Mouse (Mus musculus) midbrain, postnatal 0 days (tissue): ENCODE data around the gene Tnfsfm13. TPM values are rescaled to one million over a fixed set of nuclear protein-coding genes. Genes with fewer than 3 reads are reported as not detected.

ENCODE experiments used
- ATAC-seq: fragments of 200-750 bp; cut with Nextera tagmentation; 2 replicates; pipeline ENCODE4 v1.8.0; 2017; ENCODE audit warnings: moderate number of reproducible peaks, mild to moderate bottlenecking, moderate TSS enrichment, moderate library complexity; ENCODE audit not compliant: low FRiP score
- DNase-seq: peaks from one replicate; pipeline ENCODE4 v3.0.0-alpha.2; 2015; ENCODE audit warnings: low spot score
- H3K27ac ChIP-seq: fragments of 300-500 bp; sonication (generic); 2 replicates; pipeline ENCODE4 v1.5.1; 2014; ENCODE audit warnings: low read depth, mild to moderate bottlenecking, low read length, mixed read lengths
- H3K27me3 ChIP-seq: fragments of 300-500 bp; sonication (generic); 2 replicates; pipeline ENCODE4 v1.6.1; 2014; ENCODE audit warnings: low read length, control low read depth, mixed read lengths; ENCODE audit not compliant: insufficient read depth
- H3K36me3 ChIP-seq: fragments of 300-500 bp; sonication (generic); 2 replicates; pipeline ENCODE4 v1.6.1; 2014; ENCODE audit warnings: low read length, control low read depth, mixed read lengths; ENCODE audit not compliant: insufficient read depth
- H3K4me1 ChIP-seq: fragments of 300-500 bp; sonication (generic); 2 replicates; pipeline ENCODE4 v1.6.1; 2014; ENCODE audit warnings: mild to moderate bottlenecking, control low read depth, antibody characterized with exemption, low read length, mixed read lengths; ENCODE audit not compliant: insufficient read depth
- H3K4me2 ChIP-seq: fragments of 300-500 bp; sonication (generic); 2 replicates; pipeline ENCODE4 v1.6.1; 2014; ENCODE audit warnings: low read depth, mild to moderate bottlenecking, low read length, mixed read lengths; ENCODE audit not compliant: poor library complexity, severe bottlenecking
- H3K4me3 ChIP-seq: fragments of 300-500 bp; sonication (generic); 2 replicates; pipeline ENCODE4 v1.5.1; 2014; ENCODE audit warnings: low read depth, mild to moderate bottlenecking, low read length, moderate library complexity
- H3K9ac ChIP-seq: fragments of 300-500 bp; sonication (generic); replicated peaks from 2 replicates; pipeline ENCODE4 v1.6.1; 2014; ENCODE audit warnings: mild to moderate bottlenecking, low read length, moderate library complexity, mixed read lengths; ENCODE audit not compliant: poor library complexity, severe bottlenecking
- H3K9me3 ChIP-seq: fragments of 300-500 bp; sonication (generic); 2 replicates; pipeline ENCODE4 v1.6.1; 2016; ENCODE audit warnings: low read length, control low read depth
- CTCF ChIP-seq: IDR thresholded peaks from 2 replicates; pipeline ENCODE4 v1.5.1; 2016; ENCODE audit warnings: antibody characterized with exemption, mild to moderate bottlenecking
- WGBS: fragments of 180-500 bp; shearing (Covaris S2); extraction: QIAGEN DNeasy Blood & Tissue Kit; methylation state at CpG from one replicate; pipeline ENCODE4 v1.1.7; 2014; 5-methylcytosine and 5-hydroxymethylcytosine counted together
- polyA plus RNA-seq: library from polyadenylated mRNA; unstranded; fragments of >200 nt; fragmentation: Nextera tagmentation; extraction: Ambion mirVana; gene quantifications from 2 replicates; pipeline ENCODE4 v1.2.1, GENCODE M21; 2015
- total RNA-seq: library from RNA; depleted of rRNA; stranded (reverse); fragments of >200 nt; gene quantifications from 2 replicates; pipeline ENCODE4 v1.2.3, GENCODE M21; 2014

The Tnfsfm13 gene
- total and polyA plus RNA-seq, 2 experiments from 2014 or later: 1.2 to 1.3 TPM

DNA sequence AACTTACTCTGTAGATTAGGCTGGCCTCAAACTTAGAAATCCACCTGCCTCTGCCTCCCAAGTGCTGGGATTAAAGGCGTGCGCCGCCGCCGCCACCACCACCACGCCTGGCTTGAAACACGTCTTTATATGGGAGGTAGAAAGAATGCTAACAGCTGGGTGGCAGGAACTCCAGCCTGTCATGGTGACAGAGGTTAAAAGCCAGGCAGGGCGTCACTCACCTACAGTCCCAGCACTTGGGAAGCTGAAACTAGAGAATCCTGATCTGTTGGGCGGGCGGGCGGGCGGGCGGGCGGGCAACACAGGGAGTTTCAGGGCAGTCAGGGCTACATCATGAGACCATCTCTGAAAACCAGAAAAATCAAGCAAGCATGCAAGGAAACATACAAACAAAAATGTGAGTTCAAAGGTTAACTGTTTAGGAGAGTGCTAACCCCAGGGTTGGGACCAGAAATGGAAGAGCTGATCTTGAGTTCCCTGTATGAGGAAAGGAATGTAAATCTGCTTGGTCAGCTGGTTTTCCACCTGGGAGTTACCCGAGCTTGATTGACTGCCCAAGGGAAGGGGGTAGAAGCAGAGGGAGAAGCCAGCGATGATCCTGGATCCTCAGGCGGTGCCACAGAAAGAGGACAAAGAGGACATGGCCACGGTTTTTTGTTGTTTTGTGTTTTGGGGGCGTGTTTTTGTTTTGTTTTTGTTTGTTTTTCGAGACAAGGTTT, 17.2 kb upstream of the Tnfsfm13 start:
- no peak for DNase-seq
- H3K36me3 ChIP-seq: no peaks in the 10 kb centered on the region
- no peak overlapping the region for H3K4me2 ChIP-seq
- H3K4me1 ChIP-seq: 0 out of 2 replicates have a peak, but pooled peaks cover 2% of the 10 kb centered on the region
- no peak for TF ChIP-seq CTCF
- no peaks in the 10 kb centered on the region for H3K9me3 ChIP-seq
- H3K9ac ChIP-seq: no peak overlapping the region
- H3K27ac ChIP-seq: no peak overlapping the region
- no peak for ATAC-seq
- no peak overlapping the region for H3K4me3 ChIP-seq
- 84% methylated on average over 20 of the region's 20 CpGs for WGBS
- H3K27me3 ChIP-seq: no peaks in the 10 kb centered on the region

- DNase-seq: no peak
- H3K4me3 ChIP-seq: no peak overlapping the region
- H3K9me3 ChIP-seq: no peaks in the 10 kb centered on the region
- H3K9ac ChIP-seq: no peak overlapping the region
- 84% methylated on average over 2 of the region's 2 CpGs for WGBS
- no peak overlapping the region for H3K4me2 ChIP-seq
- H3K36me3 ChIP-seq: no peaks in the 10 kb centered on the region
- ATAC-seq: no peak
- H3K27ac ChIP-seq: no peak overlapping the region
- no peak for TF ChIP-seq CTCF
- 0 out of 2 replicates have a peak, but pooled peaks cover 2% of the 10 kb centered on the region for H3K4me1 ChIP-seq
- no peaks in the 10 kb centered on the region for H3K27me3 ChIP-seq
These were observed 15.2 kb upstream of the Tnfsfm13 start for GRCm38 (mm10) chr11:69711082-69711481.

DNA sequence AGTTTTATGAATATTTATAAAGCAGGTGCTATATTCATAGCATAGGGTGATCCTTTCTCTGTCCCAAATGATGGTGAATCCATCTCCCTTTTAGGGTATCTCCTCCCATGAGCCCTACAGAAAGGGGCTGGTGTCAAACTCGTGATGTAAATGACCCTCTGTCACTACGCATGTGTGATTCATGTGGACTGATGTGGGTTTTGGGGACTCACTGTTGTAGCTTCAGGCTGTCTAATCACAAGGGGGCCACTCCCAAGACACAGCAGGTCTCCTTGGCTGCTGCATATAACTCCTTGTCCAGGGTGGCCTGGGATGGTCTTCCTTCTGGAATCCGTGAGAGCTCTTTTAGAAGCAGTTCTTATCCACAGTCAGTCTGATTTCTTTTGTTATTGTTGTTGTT, 14.6 kb upstream of the Tnfsfm13 start:
- ATAC-seq: no peak
- DNase-seq: no peak
- H3K4me1 ChIP-seq: 0 out of 2 replicates have a peak, but pooled peaks cover 2% of the 10 kb centered on the region
- no peaks in the 10 kb centered on the region for H3K27me3 ChIP-seq
- H3K27ac ChIP-seq: no peak overlapping the region
- no peak overlapping the region for H3K4me2 ChIP-seq
- no peaks in the 10 kb centered on the region for H3K36me3 ChIP-seq
- WGBS: 67% methylated on average over 3 of the region's 3 CpGs
- no peak for TF ChIP-seq CTCF
- H3K4me3 ChIP-seq: no peak overlapping the region
- H3K9ac ChIP-seq: no peak overlapping the region
- H3K9me3 ChIP-seq: no peaks in the 10 kb centered on the region

DNA sequence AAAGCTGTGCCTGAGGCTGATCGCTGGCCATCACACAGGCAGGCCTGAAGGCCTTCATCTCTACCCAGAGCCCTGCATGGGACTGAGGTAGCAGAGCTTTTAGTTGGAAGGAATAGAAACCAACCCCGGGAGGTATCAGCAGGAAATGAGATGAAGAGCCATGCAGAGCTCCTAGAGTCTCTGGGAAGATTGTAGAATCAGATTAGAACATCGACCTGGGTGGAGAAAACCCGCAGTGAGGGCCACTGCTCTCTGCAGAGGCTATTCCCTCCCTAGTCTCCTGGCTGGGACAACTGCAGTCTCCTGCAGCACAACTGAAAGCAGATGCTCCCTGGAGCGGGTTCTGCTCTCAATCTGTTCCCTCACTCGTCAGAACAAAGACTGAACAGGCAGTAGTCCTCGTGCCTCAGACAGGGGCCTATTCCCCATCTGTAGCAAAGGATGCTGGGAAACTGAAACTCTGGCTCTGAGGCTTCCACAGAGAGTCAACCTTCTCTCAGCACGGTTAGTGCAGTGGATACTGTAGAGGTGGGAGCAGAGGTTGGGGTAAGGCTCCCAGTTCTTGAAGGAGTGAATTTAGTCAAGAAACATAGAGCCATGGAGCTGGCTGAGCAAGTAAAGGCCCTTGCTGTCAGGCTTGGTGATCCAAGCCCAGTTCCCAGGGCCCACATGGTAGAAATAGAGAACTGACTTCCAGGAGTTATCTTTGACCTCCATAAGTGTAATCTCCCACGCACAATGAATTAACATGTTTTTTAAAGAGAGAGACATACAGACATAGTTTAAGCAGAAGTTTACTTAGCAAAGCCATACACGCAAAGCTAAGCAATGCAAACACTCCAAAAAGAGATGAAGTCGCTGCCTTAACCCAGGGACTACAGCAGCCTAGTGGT, 13.9 kb upstream of the Tnfsfm13 start:
- no peak for ATAC-seq
- Histone ChIP-seq H3K4me2 (no peak overlapping the region), H3K9me3 (no peaks in the 10 kb centered on the region), H3K9ac (no peak overlapping the region), H3K4me3 (no peak overlapping the region), H3K4me1 (0 out of 2 replicates have a peak, but pooled peaks cover 2% of the 10 kb centered on the region), H3K27ac (no peak overlapping the region), H3K36me3 (no peaks in the 10 kb centered on the region), H3K27me3 (no peaks in the 10 kb centered on the region)
- DNase-seq: peak; percentile 11
- no peak for TF ChIP-seq CTCF
- 58% methylated on average over 11 of the region's 11 CpGs for WGBS

DNA sequence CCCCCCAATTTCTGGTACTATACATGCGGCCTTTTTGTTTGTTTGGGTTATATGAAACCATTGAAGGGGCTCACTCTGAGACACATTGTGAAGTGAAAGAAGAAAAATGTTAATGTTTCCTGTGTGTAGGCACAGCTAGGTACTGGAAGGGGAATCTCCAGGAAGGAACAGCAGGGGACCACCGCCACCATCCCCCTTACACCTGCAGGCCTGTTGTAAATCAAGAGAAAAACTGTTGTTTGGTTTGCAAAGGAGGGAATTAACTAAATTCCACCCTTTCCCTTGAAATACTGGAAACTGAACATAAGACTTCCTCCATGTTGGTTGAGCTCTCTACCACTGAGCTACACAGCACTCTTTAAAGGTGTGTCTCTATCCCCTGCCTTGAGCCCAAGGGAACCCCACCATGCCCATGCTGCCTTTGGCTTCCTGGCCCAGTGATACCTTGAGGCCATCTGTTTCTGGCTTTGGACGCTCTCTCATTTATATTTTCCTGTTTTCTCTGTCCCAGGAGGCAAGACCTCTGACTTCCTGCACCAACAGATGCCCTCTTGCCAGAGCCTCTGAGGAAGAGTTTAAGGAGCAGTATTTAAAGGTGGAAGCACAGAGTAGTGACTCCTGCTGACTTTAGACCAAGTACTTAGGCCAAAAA, 12.8 kb upstream of the Tnfsfm13 start:
- no peak for TF ChIP-seq CTCF
- 0 out of 2 replicates have a peak, but pooled peaks cover 2% of the 10 kb centered on the region for H3K4me1 ChIP-seq
- no peak overlapping the region for H3K9ac ChIP-seq
- WGBS: 81% methylated on average over 3 of the region's 3 CpGs
- H3K4me2 ChIP-seq: no peak overlapping the region
- no peak overlapping the region for H3K27ac ChIP-seq
- no peak for ATAC-seq
- no peak for DNase-seq
- no peaks in the 10 kb centered on the region for H3K9me3 ChIP-seq
- H3K36me3 ChIP-seq: no peaks in the 10 kb centered on the region
- no peaks in the 10 kb centered on the region for H3K27me3 ChIP-seq
- H3K4me3 ChIP-seq: no peak overlapping the region
